Mouse (Mus musculus): ENCODE measurements around the gene Vasp.

GRCm38 (mm10) chr7:19303046-19303305 is 31.4 kb upstream of the Vasp start:
- TF ChIP-seq GATA1 (IDR thresholded peaks at IDR 0.05; ENCODE audit: borderline replicate concordance, low read length) = no peak
- no peak for TF ChIP-seq FLI1 (IDR thresholded peaks at IDR 0.05; ENCODE audit: low read length)

All from megakaryocyte, embryonic 14.5 days (primary cell).